Mouse (Mus musculus) liver, postnatal 0 days (tissue): ENCODE results near the gene Pld6. TPM values are rescaled to one million over a fixed set of nuclear protein-coding genes. Genes with fewer than 3 reads are reported as not detected.
A peak's percentile ranks its signal among the peaks of the same experiment; 100 is the strongest.

Experiments used
- ATAC-seq: fragments of 200-750 bp; cut with Nextera tagmentation; 2 replicates; pipeline ENCODE4 v1.8.0; 2017; ENCODE audit warnings: mild to moderate bottlenecking, moderate library complexity
- DNase-seq: peaks from one replicate; pipeline ENCODE4 v3.0.0-alpha.2; 2016
- H3K27ac ChIP-seq: fragments of 300-500 bp; sonication (generic); 2 replicates; pipeline ENCODE4 v1.5.1; 2014; ENCODE audit warnings: antibody characterized with exemption, moderate library complexity, mild to moderate bottlenecking, low read depth
- H3K27me3 ChIP-seq: fragments of 300-500 bp; sonication (generic); 2 replicates; pipeline ENCODE4 v1.6.1; 2014; ENCODE audit warnings: low read length, control low read depth, mixed read lengths; ENCODE audit not compliant: insufficient read depth
- H3K36me3 ChIP-seq: fragments of 300-500 bp; sonication (generic); replicated peaks from 2 replicates; pipeline ENCODE4 v1.6.1; 2014; ENCODE audit warnings: mild to moderate bottlenecking, control low read depth, low read length, moderate library complexity, mixed read lengths; ENCODE audit not compliant: insufficient read depth
- H3K4me1 ChIP-seq: fragments of 300-500 bp; sonication (generic); 2 replicates; pipeline ENCODE4 v1.6.1; 2014; ENCODE audit warnings: antibody characterized with exemption, mild to moderate bottlenecking, control low read depth; ENCODE audit not compliant: insufficient read depth
- H3K4me2 ChIP-seq: fragments of 300-500 bp; sonication (generic); 2 replicates; pipeline ENCODE4 v1.6.1; 2014; ENCODE audit warnings: low read depth, mild to moderate bottlenecking, low read length, moderate library complexity, mixed read lengths
- H3K4me3 ChIP-seq: fragments of 300-500 bp; sonication (generic); 2 replicates; pipeline ENCODE4 v1.5.1; 2014; ENCODE audit warnings: low read depth, low read length
- H3K9ac ChIP-seq: fragments of 300-500 bp; sonication (generic); replicated peaks from 2 replicates; pipeline ENCODE4 v1.6.1; 2014; ENCODE audit warnings: mild to moderate bottlenecking, moderate library complexity
- H3K9me3 ChIP-seq: fragments of 300-500 bp; sonication (generic); 2 replicates; pipeline ENCODE4 v1.6.1; 2016; ENCODE audit warnings: mild to moderate bottlenecking, control low read depth, low read length, mixed read lengths
- CTCF ChIP-seq: sonication (generic); IDR thresholded peaks from 2 replicates; pipeline ENCODE4 v1.5.1; 2016; ENCODE audit warnings: antibody characterized with exemption, low read depth
- EP300 ChIP-seq: IDR thresholded peaks from 2 replicates; pipeline ENCODE4 v1.6.1; 2016; ENCODE audit warnings: antibody characterized with exemption, low read depth, mild to moderate bottlenecking
- WGBS: fragments of 180-500 bp; shearing (Covaris S2); extraction: QIAGEN DNeasy Blood & Tissue Kit; methylation state at CpG from one replicate; pipeline ENCODE4 v1.1.7; 2014; ENCODE audit not compliant: insufficient replicate concordance; 5-methylcytosine and 5-hydroxymethylcytosine counted together
- polyA plus RNA-seq: library from polyadenylated mRNA; unstranded; fragments of >200 nt; fragmentation: Nextera tagmentation; extraction: Ambion mirVana; gene quantifications from 2 replicates; pipeline ENCODE4 v1.2.1, GENCODE M21; 2015

The Pld6 gene
- polyA plus RNA-seq, 1 experiment from 2014 or later, result 1.7 TPM

DNA sequence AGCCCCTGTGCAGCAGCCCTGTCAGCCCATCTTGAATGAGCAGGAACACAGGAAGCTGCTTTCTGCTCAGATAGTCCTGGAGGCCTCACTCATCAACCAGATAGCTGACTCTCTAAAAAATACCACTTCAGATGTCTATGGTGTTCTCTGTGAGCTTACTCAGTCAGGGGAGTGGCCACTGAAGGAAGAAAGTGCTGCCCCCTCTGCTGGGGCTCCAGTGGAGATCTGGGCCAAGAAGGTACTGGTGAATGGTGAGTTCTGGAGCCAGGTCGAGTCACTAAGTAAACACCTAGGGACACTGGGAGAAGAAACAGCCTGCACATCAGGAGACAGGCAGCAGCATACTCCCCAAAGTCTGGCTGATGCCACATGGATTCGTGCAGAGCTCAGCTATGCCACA is 27.8 kb downstream of the Pld6 start:
- no peak overlapping the region for H3K4me3 ChIP-seq
- H3K4me1 ChIP-seq, result no peaks in the 10 kb centered on the region
- ATAC-seq (no peak; the same call in 1 of the 2 replicates), DNase-seq (no peak)
- no peak for TF ChIP-seq CTCF
- no peaks in the 10 kb centered on the region for H3K27me3 ChIP-seq
- H3K27ac ChIP-seq, result no peak overlapping the region
- WGBS, result 64% methylated on average over 2 of the region's 2 CpGs
- H3K4me2 ChIP-seq, result no peak overlapping the region
- no peak overlapping the region for H3K9ac ChIP-seq
- peaks cover 72% of the 10 kb centered on the region for H3K36me3 ChIP-seq
- H3K9me3 ChIP-seq, result no peaks in the 10 kb centered on the region

DNA sequence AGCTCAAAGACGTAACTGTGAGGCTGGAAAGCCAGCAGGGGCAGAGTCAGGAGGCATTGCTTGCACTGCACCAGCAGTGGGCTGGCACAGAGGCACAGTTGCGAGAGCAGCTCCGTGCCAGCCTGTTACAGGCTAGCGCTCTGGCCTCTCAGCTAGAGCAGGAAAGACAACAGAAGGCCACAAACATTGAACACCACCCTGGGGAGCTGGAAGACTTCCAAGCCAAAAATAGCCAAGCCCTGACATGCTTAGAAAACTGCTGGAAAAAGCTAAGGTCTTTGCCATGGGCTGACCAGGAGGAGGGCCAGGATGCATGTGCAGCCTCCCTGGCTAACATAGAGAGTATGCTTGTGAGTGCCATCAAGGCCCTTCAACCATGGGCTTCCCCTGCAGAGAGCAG is 28.3 kb downstream of the Pld6 start:
- TF ChIP-seq CTCF (no peak), EP300 (no peak)

DNA sequence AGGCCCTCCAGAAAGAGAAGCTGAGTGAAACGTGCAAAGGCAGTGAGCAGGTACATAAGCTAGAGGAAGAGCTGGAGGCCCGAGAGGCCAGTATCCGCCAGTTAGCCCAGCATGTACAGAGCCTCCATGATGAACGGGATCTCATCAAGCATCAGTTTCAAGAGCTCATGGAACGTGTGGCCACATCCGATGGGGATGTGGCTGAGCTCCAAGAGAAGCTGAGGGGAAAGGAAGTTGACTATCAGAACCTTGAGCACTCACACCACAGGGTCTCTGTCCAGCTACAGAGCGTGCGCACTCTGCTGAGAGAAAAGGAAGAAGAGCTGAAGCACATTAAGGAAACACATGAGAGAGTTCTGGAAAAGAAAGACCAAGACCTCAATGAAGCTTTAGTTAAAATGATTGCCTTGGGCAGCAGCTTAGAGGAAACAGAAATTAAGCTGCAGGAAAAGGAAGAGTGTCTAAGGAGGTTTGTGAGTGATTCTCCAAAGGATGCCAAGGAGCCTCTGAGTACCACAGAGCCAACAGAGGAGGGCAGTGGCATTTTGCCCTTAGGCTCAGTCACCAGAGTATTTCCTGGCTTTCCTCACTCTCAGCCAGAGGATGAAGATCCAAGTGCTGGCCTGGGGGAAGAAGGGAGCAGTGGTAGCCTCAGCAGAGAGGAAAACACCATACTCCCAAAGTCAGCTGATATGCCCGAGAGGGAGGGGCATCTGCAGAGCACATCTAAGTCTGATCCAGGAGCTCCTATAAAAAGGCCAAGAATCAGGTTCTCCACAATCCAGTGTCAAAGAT is 29.1 kb downstream of the Pld6 start:
- 79% methylated on average over 9 of the region's 9 CpGs for WGBS
- Histone ChIP-seq H3K36me3 (peaks cover 67% of the 10 kb centered on the region), H3K4me1 (no peaks in the 10 kb centered on the region), H3K4me3 (no peak overlapping the region), H3K4me2 (no peak overlapping the region), H3K9me3 (no peaks in the 10 kb centered on the region), H3K27ac (no peak overlapping the region), H3K9ac (no peak overlapping the region), H3K27me3 (no peaks in the 10 kb centered on the region)
- DNase-seq (no peak), ATAC-seq (no peak)
- TF ChIP-seq EP300 (no peak), CTCF (no peak)

More for the DNA sequence above, 28.3 kb downstream of the Pld6 start:
- Histone ChIP-seq H3K9me3 (no peaks in the 10 kb centered on the region), H3K4me2 (no peak overlapping the region), H3K4me1 (no peaks in the 10 kb centered on the region), H3K9ac (no peak overlapping the region), H3K4me3 (no peak overlapping the region), H3K27ac (no peak overlapping the region), H3K36me3 (peaks cover 69% of the 10 kb centered on the region), H3K27me3 (no peaks in the 10 kb centered on the region)
- ATAC-seq (no peak), DNase-seq (no peak)
- 77% methylated on average over 4 of the region's 4 CpGs for WGBS

DNA sequence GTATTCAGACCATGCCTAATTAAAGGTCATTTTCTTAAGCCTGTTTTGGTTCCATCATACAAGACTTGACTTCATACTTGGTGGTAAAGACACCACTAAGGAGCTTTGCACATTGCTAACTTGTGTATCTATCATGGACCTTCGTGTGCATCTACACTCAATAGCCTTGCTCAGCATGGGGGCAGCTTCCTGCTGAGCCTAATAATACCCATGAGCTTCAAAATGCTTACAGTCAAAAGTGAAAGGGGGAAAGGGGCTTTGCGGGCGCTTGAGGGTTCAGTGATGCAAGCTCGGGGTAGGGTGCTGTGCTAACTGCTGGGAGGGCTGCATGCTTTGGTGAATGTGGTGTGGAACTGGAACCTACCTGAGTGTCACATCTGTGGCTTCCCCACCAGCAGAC is 31.1 kb downstream of the Pld6 start:
- H3K9ac ChIP-seq, result no peak overlapping the region
- H3K4me1 ChIP-seq, result no peaks in the 10 kb centered on the region
- H3K36me3 ChIP-seq, result peaks cover 71% of the 10 kb centered on the region
- no peak overlapping the region for H3K27ac ChIP-seq
- DNase-seq (no peak), ATAC-seq (no peak)
- H3K4me2 ChIP-seq, result no peak overlapping the region
- H3K9me3 ChIP-seq, result no peaks in the 10 kb centered on the region
- no peaks in the 10 kb centered on the region for H3K27me3 ChIP-seq
- no peak for TF ChIP-seq CTCF
- no peak for TF ChIP-seq EP300
- 81% methylated on average over 4 of the region's 4 CpGs for WGBS
- no peak overlapping the region for H3K4me3 ChIP-seq

DNA sequence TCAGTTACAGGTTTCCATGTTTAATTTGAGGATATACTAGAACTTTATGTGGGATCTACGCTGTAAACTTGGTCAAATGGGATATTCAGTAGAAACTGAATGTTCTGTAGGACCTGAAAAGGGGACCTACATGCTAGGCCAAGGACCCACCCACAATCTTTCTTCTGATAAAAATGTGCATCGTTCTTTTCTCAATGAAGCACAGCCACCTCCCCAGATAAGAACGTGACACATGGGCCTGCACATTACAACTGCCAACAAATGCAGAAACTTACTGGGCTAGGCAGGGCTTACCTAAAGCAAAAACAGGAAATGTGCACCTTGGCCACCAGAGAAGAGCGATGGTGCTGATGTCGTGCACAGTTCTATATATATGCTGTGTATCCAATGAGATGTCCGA is 32.9 kb downstream of the Pld6 start:
- no peak overlapping the region for H3K9ac ChIP-seq
- no peaks in the 10 kb centered on the region for H3K27me3 ChIP-seq
- H3K4me2 ChIP-seq, result no peak overlapping the region
- ATAC-seq, result no peak
- 77% methylated on average over 6 of the region's 6 CpGs for WGBS
- H3K27ac ChIP-seq, result no peak overlapping the region
- H3K4me1 ChIP-seq, result no peaks in the 10 kb centered on the region
- no peak for DNase-seq
- H3K9me3 ChIP-seq, result no peaks in the 10 kb centered on the region
- no peak overlapping the region for H3K4me3 ChIP-seq
- TF ChIP-seq EP300 (no peak), CTCF (no peak)
- peaks cover 67% of the 10 kb centered on the region for H3K36me3 ChIP-seq

DNA sequence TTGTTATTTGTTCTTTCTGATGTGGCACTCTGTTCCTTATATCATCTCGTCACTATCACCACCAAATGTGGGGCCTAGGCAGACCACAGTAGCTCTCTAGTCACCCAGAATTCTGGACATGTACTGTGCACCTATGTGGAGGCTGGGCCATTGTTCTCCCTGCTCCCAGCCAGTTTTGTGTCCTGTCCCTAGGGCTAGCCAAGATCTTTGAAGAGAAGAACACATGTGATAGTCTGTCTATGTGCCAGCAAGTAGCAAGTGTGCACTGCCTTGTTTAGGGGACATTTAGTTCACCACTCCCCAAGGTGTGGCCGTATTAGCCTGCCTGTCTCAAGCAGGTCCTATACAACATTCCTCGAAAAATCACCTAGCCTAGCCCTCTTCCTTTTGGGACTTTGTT is 38.4 kb downstream of the Pld6 start:
- TF ChIP-seq EP300 (no peak), CTCF (no peak)
- Histone ChIP-seq H3K27me3 (no peaks in the 10 kb centered on the region), H3K4me2 (no peak overlapping the region), H3K27ac (no peak overlapping the region), H3K36me3 (peaks cover 43% of the 10 kb centered on the region), H3K9ac (no peak overlapping the region), H3K4me1 (no peaks in the 10 kb centered on the region), H3K4me3 (no peak overlapping the region), H3K9me3 (no peaks in the 10 kb centered on the region)
- ATAC-seq (no peak), DNase-seq (no peak)
- WGBS, result 82% methylated on average over 3 of the region's 3 CpGs

DNA sequence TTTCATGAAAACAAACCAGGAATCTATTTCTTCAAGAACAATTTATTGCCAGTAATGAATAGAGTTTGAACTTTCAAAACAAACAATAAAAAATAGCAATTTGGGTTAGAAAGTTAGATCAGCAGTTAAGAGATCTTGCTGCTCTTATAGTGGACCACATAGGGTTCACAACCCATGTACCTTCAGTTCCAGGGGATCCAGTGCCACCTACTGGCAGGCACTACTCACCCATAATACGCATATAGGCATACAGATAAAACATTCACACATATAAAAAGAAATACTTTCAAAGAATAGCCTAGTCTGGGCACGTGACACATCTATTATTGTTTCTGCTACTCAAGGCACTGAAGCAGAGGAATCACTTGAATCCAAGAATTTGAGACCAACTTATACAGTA is 40.8 kb downstream of the Pld6 start:
- peaks cover 47% of the 10 kb centered on the region for H3K36me3 ChIP-seq
- whole genome bisulfite sequencing, result 81% methylated on average over 2 of the region's 2 CpGs
- ATAC-seq (no peak), DNase-seq (peak; percentile 58)
- no peak overlapping the region for H3K4me2 ChIP-seq
- H3K4me3 ChIP-seq, result no peak overlapping the region
- TF ChIP-seq EP300, result no peak
- TF ChIP-seq CTCF, result peak; percentile 75
- H3K27me3 ChIP-seq, result no peaks in the 10 kb centered on the region
- H3K4me1 ChIP-seq, result no peaks in the 10 kb centered on the region
- H3K9me3 ChIP-seq, result no peaks in the 10 kb centered on the region
- no peak overlapping the region for H3K9ac ChIP-seq
- H3K27ac ChIP-seq, result no peak overlapping the region
